Mouse (Mus musculus) bone marrow macrophage, adult 2 months (primary cell): ENCODE data around the gene Traf5.

ENCODE experiments used
- CTCF ChIP-seq: IDR thresholded peaks from 2 replicates; pipeline ENCODE4 v1.5.1; 2012; ENCODE audit warnings: low read depth, mild to moderate bottlenecking, low read length, moderate library complexity
- POLR2A ChIP-seq: IDR thresholded peaks from 2 replicates; pipeline ENCODE4 v1.6.1; 2012; ENCODE audit warnings: mild to moderate bottlenecking, low read depth, low read length, borderline replicate concordance

DNA sequence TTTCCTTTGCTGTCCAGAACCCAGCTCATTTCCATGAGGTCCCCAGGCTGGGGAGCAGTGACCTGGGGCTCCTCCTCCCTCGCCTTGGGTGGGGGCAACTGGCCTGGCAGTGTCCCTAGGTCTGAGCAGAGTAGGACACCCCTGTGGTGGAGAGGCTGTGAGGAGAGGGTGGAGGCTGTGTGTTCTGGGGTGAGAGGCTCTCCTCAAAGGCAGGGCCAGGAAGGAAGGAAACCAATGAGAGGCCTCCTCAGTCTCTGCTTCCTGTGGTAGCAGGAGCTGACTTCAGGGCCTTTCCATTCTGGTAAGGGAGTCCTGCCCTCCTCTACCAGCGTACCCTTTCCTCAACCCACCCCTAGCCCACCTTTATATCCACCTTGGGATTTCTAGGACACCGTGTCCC is 136.1 kb downstream of the Traf5 start:
- TF ChIP-seq CTCF (no peak), POLR2A (no peak)
